Mouse (Mus musculus) myocyte (in vitro differentiated cells): ENCODE data around the gene Nfe2. TPM values are rescaled to one million over a fixed set of nuclear protein-coding genes. Genes with fewer than 3 reads are reported as not detected.

ENCODE experiments used
- H3K27me3 ChIP-seq: one replicate; pipeline ENCODE4 v1.6.1; 2011; ENCODE audit not compliant: control insufficient read depth, insufficient read depth, insufficient read length
- H3K36me3 ChIP-seq: one replicate; pipeline ENCODE4 v1.6.1; 2011; ENCODE audit not compliant: control insufficient read depth, insufficient read depth
- H3K4me2 ChIP-seq: one replicate; pipeline ENCODE4 v1.6.1; 2011; ENCODE audit warnings: low read depth, control low read depth
- H3K4me3 ChIP-seq: one replicate; pipeline ENCODE4 v1.5.1; 2011; ENCODE audit warnings: mild to moderate bottlenecking, control low read depth, moderate library complexity
- H3K79me2 ChIP-seq: one replicate; pipeline ENCODE4 v1.6.1; 2011; ENCODE audit not compliant: control insufficient read depth, insufficient read depth
- H3ac ChIP-seq: one replicate; pipeline ENCODE4 v1.6.1; 2011; ENCODE audit not compliant: control insufficient read depth, insufficient read length
- CEBPB ChIP-seq: IDR thresholded peaks from 2 replicates; pipeline ENCODE4 v1.6.1; 2011; ENCODE audit warnings: mild to moderate bottlenecking, moderate library complexity; ENCODE audit not compliant: poor library complexity, insufficient read depth, severe bottlenecking
- E2F4 ChIP-seq: IDR thresholded peaks from one replicate; pipeline ENCODE4 v1.6.1; 2011; ENCODE audit warnings: mild to moderate bottlenecking, control low read depth, moderate library complexity; ENCODE audit not compliant: insufficient read depth
- MAX ChIP-seq: IDR thresholded peaks from one replicate; pipeline ENCODE4 v1.6.1; 2011; ENCODE audit warnings: low read depth, mild to moderate bottlenecking, control low read depth
- MYOD1 ChIP-seq, 3 experiments: IDR thresholded peaks; one replicate each; pipeline ENCODE4 v1.6.1; 2011; ENCODE audit warnings: control low read depth in 2 of 3, low read depth in 2 of 3, mild to moderate bottlenecking in 2 of 3, moderate library complexity in 1 of 3; ENCODE audit not compliant: insufficient read length in 2 of 3, control insufficient read depth in 1 of 3
- MYOG ChIP-seq, 3 experiments: IDR thresholded peaks; one replicate each; pipeline ENCODE4 v1.6.1; 2011; ENCODE audit warnings: control low read depth in 2 of 3, low read depth in 2 of 3, mild to moderate bottlenecking in 2 of 3; ENCODE audit not compliant: insufficient read length in 2 of 3, control insufficient read depth in 1 of 3, insufficient read depth in 1 of 3
- POLR2A ChIP-seq: IDR thresholded peaks from one replicate; pipeline ENCODE4 v1.6.1; 2011; ENCODE audit warnings: low read depth, mild to moderate bottlenecking, control low read depth, moderate library complexity; ENCODE audit not compliant: insufficient read length
- POLR2AphosphoS2 ChIP-seq: IDR thresholded peaks from one replicate; pipeline ENCODE4 v1.6.1; 2011; ENCODE audit warnings: low read depth, control low read depth; ENCODE audit not compliant: insufficient read length
- REST ChIP-seq: IDR thresholded peaks from one replicate; pipeline ENCODE4 v1.6.1; 2011; ENCODE audit warnings: mild to moderate bottlenecking, control low read depth, moderate library complexity; ENCODE audit not compliant: insufficient read depth, insufficient read length
- SRF ChIP-seq: IDR thresholded peaks from one replicate; pipeline ENCODE4 v1.6.1; 2011; ENCODE audit warnings: low read depth; ENCODE audit not compliant: control insufficient read depth, insufficient read length
- TCF12 ChIP-seq: IDR thresholded peaks from one replicate; pipeline ENCODE4 v1.6.1; 2011; ENCODE audit warnings: mild to moderate bottlenecking, control low read depth; ENCODE audit not compliant: poor library complexity, insufficient read depth, severe bottlenecking
- TCF3 ChIP-seq: IDR thresholded peaks from one replicate; pipeline ENCODE4 v1.6.1; 2011; ENCODE audit warnings: low read depth, control low read depth; ENCODE audit not compliant: insufficient read length
- USF1 ChIP-seq: IDR thresholded peaks from one replicate; pipeline ENCODE4 v1.6.1; 2011; ENCODE audit warnings: low read depth, mild to moderate bottlenecking, control low read depth, moderate library complexity
- polyA plus RNA-seq: library from polyadenylated mRNA; unstranded; fragments of >200 nt; fragmentation: generic; extraction: Trizol; gene quantifications from one replicate; pipeline ENCODE4 v1.2.1, GENCODE M21; 2012; ENCODE audit warnings: missing spikeins

Nfe2 gene
- polyA plus RNA-seq, 1 experiment, result 0.42 TPM

- no peak overlapping the region for H3K4me2 ChIP-seq
- H3K79me2 ChIP-seq, result no peaks in the 10 kb centered on the region
- H3K36me3 ChIP-seq, result peaks cover 34% of the 10 kb centered on the region
- H3K27me3 ChIP-seq, result no peaks in the 10 kb centered on the region
- no peak overlapping the region for H3K4me3 ChIP-seq
- no peak for TF ChIP-seq REST
- peak; percentile 15 for TF ChIP-seq POLR2AphosphoS2
- TF ChIP-seq E2F4, result no peak
- no peak for TF ChIP-seq TCF3
- H3ac ChIP-seq, result no peak overlapping the region
These were observed 42.4 kb upstream of the Nfe2 start for GRCm38 (mm10) chr15:103300560-103300959.

- no peaks in the 10 kb centered on the region for H3K27me3 ChIP-seq
- H3K36me3 ChIP-seq, result peaks cover 39% of the 10 kb centered on the region
- no peak overlapping the region for H3K4me2 ChIP-seq
- H3K4me3 ChIP-seq, result no peak overlapping the region
- no peaks in the 10 kb centered on the region for H3K79me2 ChIP-seq
- no peak overlapping the region for H3ac ChIP-seq
- no peak for TF ChIP-seq TCF3
- TF ChIP-seq REST, result no peak
These were observed 41.9 kb upstream of the Nfe2 start for GRCm38 (mm10) chr15:103300067-103300471.

- no peak overlapping the region for H3K4me3 ChIP-seq
- H3K79me2 ChIP-seq, result no peaks in the 10 kb centered on the region
- H3K36me3 ChIP-seq, result peaks cover 39% of the 10 kb centered on the region
- H3K27me3 ChIP-seq, result no peaks in the 10 kb centered on the region
- no peak overlapping the region for H3K4me2 ChIP-seq
- H3ac ChIP-seq, result no peak overlapping the region
- TF ChIP-seq E2F4, result no peak
- no peak for TF ChIP-seq TCF12
- TF ChIP-seq USF1, result no peak
- no peak for TF ChIP-seq MAX
- no peak for TF ChIP-seq CEBPB
- TF ChIP-seq SRF, result no peak
- TF ChIP-seq MYOG (IDR thresholded peaks at IDR 0.05; ENCODE audit: control insufficient read depth in 1 of 3, insufficient read depth in 1 of 3, insufficient read length in 2 of 3, low read depth in 2 of 3), result no peak
- TF ChIP-seq TCF3, result no peak
- TF ChIP-seq MYOD1 (IDR thresholded peaks at IDR 0.05; ENCODE audit: control insufficient read depth in 1 of 3, insufficient read length in 2 of 3, low read depth in 2 of 3), result no peak
- TF ChIP-seq POLR2A, result no peak
- no peak for TF ChIP-seq REST
These were observed 41.4 kb upstream of the Nfe2 start for GRCm38 (mm10) chr15:103299644-103300043.

- H3K36me3 ChIP-seq, result peaks cover 39% of the 10 kb centered on the region
- H3ac ChIP-seq, result no peak overlapping the region
- H3K4me2 ChIP-seq, result no peak overlapping the region
- H3K27me3 ChIP-seq, result no peaks in the 10 kb centered on the region
- no peak overlapping the region for H3K4me3 ChIP-seq
- H3K79me2 ChIP-seq, result no peaks in the 10 kb centered on the region
- TF ChIP-seq POLR2A (no peak), TCF12 (no peak), MYOG (IDR thresholded peaks at IDR 0.05; ENCODE audit: control insufficient read depth in 1 of 3, insufficient read depth in 1 of 3, insufficient read length in 2 of 3, low read depth in 2 of 3) (no peak), POLR2AphosphoS2 (no peak), SRF (no peak), E2F4 (no peak), CEBPB (no peak), USF1 (no peak)
These were observed 40.8 kb upstream of the Nfe2 start for GRCm38 (mm10) chr15:103298861-103299616.

DNA sequence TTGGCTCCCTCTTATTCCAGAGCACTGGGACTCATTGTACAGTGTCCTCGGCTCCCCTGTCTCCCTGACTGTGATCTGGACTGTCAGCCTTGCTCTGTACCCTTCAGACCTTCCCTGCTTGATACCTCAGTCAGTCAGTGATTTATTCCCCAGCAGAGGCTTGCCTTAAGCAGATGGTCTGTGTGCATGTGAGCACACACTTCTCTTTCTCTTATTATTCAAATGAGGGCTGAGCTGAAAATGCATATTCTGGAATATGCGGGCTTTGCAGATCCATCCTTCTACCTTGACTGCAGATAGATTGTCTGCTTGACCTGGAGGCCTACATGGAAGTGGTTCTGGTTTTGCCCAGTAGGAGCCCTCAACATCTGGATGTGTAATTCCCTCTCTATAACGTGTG, 39.8 kb upstream of the Nfe2 start:
- Histone ChIP-seq H3K4me3 (no peak overlapping the region), H3K36me3 (peaks cover 47% of the 10 kb centered on the region), H3K79me2 (no peaks in the 10 kb centered on the region), H3ac (no peak overlapping the region), H3K4me2 (no peak overlapping the region), H3K27me3 (no peaks in the 10 kb centered on the region)
- no peak for TF ChIP-seq POLR2A
- no peak for TF ChIP-seq REST
- no peak for TF ChIP-seq TCF3
- TF ChIP-seq MYOG (IDR thresholded peaks at IDR 0.05; ENCODE audit: control insufficient read depth in 1 of 3, insufficient read depth in 1 of 3, insufficient read length in 2 of 3, low read depth in 2 of 3), result no peak
- TF ChIP-seq POLR2AphosphoS2, result no peak
- TF ChIP-seq USF1, result no peak
- no peak for TF ChIP-seq CEBPB
- no peak for TF ChIP-seq E2F4
- no peak for TF ChIP-seq MYOD1 (IDR thresholded peaks at IDR 0.05; ENCODE audit: control insufficient read depth in 1 of 3, insufficient read length in 2 of 3, low read depth in 2 of 3)
- no peak for TF ChIP-seq MAX
- no peak for TF ChIP-seq TCF12
- TF ChIP-seq SRF, result no peak
